Mouse (Mus musculus): Measurements from ENCODE around the gene Slc7a8.

Gene Slc7a8

DNA sequence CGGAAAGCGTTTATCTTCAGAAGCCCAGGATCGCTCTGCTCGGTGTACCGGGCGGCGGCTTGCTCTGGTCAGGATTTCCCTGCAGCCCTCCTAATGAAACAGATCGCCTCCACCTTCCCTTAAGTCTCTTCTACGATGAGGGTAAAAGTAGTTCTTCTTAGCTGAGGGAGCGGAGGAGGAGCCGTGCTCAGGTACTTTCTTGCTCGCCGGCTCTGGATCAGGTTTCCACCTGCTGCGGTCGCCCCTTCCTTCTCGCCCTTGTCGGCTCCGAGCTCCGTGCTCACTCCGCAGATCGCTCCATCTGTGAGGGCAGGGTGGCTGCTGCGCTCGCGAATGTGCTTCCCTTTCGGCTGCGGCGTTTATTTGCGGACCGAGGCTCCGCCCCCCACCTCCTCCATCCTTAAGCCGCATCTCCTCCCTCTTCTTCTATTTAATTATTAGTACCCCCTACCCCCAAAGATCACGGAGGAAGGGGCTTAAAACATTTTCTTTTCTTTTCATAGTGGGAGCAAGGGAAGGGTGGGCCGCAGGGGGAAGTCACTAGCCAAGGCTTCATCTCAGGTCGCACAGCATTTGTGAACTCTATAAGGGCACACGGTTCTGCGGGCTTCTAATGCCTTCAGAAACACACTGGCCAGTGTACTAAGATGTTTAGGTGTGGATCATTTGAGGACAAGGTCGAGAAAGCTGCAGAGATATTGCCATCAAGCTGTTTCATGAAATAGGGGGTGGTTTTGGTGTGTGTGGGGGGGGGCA lies at the start of gene Slc7a8:
TSS of gene Slc7a8 (minus strand) at position 337 of the 756 bp plus-strand sequence.
- peak; percentile 71 for DNase-seq (ENCODE audit: low spot score)

DNA sequence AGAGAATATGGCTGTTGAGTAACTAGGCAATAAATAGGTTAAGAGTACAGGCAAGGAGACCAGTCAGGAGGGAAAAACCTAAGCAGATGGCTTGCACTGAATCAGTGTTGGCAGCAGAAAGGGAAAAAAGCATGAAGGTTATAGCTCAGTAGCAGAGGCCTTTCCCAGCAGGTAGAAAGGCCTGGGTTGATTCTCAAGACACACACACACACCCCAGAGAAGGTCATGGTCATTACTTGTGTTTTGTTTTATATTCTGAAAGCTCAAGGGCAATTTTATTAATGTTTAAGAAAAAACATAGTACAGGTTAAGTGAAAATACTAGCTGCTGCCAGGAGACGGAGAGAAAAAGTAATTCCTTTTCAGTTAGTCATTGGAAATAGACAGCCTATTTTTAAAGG lies 42.0 kb upstream of the Slc7a8 start:
- no peak for DNase-seq (ENCODE audit: low spot score)

DNA sequence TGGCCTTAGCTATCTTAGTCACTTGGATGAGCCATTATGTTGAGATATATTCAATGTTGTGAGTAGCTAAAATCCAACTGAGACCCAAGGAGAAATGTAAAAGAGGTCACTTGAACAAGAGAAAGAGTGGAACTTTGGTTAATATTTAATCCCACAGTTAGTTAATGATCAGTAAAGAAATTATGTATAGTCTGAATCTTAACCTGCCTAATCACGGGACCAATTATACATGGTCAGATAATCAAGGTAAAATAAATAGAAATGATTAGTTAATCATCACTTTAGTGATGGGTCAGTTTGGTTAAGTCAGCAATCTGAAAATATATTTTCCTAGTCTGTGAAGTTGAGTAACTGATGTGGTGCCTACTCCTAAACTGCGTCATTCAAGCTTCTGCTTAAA lies 40.6 kb upstream of the Slc7a8 start:
- DNase-seq (ENCODE audit: low spot score) = no peak

DNA sequence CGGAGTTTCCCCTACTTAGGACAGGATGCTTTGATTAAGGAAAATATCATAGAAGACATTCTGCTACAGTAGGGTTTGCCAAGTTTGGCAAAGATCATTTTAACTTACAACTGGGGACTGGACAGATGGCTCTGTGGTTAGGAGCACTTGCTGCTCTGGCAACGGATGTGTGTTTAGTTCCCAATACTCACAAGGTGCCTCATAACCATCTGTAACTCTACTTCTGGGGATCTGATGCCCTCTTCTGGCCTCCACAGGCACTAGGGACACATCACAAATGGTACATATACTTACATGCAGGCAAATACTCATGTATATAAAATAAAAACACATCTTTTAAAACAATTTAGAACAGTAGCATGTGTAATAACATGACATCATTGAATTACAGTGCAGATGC lies 36.0 kb upstream of the Slc7a8 start:
- peak; percentile 18 for DNase-seq (ENCODE audit: low spot score)

DNA sequence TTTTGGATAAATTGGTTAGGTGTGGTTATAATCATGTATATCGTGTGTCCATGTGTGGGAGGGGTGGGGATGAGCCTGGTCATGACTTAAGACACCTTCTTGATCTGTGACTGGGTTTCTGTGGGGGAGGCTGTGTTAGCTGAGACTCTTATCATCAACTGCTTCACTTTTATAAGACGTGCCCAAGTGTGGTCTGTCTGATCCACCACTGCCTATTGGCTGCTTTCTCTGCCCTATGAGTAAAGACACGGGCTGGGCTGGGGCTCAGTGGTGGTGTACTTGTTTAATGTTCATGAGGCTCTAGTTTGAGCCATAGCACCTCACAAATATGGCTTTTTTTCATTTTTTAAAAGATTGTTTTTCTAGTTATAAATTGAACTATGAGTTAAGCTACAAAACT lies 34.0 kb upstream of the Slc7a8 start:
- DNase-seq (ENCODE audit: low spot score) = no peak

DNA sequence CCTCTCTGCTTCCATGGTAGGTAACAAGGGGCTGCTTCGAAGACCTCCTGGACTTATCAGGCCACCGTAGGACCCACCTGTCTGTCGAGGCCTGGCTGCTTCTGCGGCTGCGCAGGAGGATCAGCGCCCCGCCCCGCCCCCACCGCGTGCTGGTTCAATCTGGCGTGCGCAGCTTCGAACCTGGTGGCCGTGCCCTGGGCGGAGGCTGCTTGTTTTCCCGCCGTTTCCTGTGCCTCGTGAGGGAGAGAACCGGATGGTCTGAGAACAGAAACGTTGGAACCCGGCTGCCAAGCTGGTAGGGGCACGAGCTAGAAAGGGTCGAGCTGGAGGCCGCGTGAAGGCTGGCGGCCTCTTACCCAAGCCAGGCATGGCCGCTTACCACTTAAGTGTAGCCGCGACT lies 32.2 kb upstream of the Slc7a8 start, which contains the start of gene Rnf212b:
TSS of gene Rnf212b (plus strand) at position 151 of the 400 bp plus-strand sequence.
- DNase-seq (ENCODE audit: low spot score) = no peak

DNA sequence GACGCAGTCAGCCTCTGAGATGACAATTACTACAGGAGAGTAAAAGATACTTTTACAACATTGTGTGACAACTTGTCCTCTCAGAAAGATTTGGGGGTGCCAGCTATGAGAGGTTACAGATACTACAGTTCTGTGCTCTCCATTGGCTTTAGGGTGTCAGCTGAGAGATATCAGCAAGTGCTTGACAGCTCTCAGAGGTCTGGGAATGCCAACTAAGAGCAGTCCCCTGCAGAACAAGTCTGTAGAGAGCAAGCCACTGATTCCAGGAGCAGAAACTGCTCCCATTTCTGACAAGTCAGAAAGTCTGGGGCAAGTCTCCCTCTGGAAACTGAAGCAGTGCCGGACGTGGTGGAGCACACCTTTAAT lies 27.9 kb upstream of the Slc7a8 start:
- DNase-seq (ENCODE audit: low spot score) = no peak

DNA sequence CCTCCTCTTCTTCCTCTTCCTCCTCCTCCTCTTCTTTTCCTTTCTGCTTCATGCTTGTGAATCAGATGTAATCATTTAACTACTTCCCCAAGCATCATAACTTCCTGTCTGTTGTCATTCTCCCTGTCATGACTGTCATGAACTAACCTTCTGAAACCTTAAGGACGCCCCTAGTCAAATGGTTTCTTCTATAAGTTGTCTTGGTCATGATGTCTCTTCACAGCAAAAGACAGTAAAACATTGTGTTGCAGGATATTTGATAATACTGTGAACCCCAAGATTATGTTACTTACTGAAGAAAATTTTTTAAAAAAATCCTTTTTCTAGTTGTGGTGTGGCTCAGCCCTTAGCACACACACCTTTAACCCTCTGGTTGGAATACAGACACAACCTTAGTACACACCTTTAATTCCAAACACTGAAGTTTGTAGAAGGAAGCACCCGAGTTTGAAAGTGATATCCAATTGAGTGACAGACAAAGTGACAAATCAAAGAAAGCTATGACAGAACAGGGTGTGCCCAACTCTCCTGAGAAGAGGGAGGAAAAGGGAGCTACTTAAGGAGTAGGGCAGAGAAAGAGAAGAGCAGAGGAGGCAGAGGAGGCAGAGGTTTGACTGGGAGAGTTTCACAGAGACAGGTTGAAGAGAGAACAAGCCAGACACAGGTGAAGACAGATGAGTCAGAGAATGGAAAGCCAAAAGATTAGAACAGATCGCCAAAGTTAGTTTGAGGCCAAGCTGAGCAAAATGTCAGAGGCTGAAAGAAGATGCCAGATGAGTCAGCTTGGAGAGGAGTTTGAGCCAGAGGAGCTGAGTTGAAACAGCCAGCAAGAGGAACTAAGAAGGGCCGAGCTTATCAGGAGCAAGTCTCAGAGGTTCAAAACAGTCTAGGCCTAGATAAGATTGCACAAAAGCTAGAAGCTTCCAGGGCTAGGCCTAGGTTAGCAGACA lies 27.2 kb upstream of the Slc7a8 start:
- peak; percentile 15 for DNase-seq (ENCODE audit: low spot score)

DNA sequence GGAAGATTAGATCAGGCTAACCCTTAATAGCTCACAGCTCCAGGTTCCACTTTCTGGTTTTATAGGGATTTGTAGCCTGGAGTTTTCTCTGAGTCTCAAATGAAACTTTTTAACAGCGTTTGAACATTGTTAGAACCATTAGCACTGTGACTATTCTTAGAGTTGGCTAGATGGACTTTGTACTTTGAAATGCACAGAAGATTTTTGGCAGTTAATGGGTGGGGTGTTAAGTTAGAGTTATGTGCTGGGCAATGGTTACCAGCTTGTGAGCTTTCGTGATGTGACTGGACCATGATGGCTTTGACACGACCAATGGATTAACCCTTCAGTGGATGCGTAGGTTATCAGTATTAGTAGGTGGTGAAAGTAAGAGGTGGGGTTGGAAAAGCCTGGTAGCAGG lies 24.4 kb upstream of the Slc7a8 start:
- DNase-seq (ENCODE audit: low spot score) = no peak

DNA sequence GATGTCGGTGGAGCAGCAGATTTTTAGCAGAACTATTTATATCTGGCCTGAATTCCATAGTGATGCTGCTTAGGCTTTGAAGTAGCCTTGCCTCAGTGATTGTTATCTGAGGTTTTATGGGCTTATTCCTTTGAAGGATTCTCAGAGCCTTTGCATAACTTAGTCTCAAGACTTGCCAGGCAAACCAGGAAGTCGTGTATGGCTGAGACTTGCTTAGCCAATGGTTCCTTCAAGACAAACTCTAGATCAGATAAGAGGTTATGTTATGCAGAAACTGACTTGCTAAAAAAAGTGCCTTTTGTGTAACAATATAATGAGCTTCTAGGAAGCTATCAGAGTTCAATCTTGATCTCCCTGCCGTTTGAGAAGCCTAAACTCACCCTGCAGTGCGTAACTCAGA lies 20.7 kb upstream of the Slc7a8 start:
- no peak for DNase-seq (ENCODE audit: low spot score)

DNA sequence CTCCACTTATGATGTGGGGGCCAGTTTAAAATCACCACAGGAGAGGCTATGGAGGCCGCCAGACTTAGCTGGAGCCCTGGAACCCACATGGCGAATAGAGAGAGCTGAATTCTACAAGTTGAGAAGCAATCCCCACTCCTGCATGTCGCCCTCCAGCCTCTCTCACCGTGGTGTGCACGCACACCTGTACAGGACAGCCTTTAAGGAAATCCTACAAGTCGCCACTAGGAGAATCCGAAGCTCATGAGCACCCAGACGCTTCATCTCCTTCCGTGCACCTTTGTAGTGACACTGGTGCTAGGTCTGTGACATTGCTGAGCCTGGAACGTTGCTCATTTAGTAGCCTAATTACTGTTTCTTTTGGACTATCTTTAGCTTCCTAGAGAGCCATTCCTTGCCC lies 17.9 kb upstream of the Slc7a8 start:
- DNase-seq (ENCODE audit: low spot score) = no peak

DNA sequence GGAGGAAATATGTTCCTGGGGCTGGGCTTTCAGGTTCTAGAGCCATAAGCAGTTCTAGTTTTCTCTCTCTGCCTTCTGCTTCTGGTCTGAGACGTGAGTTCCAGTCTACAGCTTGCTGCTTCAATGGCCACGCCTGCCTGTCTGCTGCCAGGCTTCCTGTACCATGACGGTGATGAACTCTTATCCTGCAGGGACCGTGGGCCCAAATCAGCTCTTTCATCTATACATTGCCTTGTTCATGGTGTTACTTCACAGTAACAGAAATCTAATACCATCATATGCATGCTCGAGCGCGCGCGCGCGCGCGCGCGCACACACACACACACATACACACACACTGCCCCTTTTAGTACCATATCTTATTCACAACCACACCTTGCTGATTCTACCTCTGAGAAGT lies 15.0 kb upstream of the Slc7a8 start:
- no peak for DNase-seq (ENCODE audit: low spot score)

DNA sequence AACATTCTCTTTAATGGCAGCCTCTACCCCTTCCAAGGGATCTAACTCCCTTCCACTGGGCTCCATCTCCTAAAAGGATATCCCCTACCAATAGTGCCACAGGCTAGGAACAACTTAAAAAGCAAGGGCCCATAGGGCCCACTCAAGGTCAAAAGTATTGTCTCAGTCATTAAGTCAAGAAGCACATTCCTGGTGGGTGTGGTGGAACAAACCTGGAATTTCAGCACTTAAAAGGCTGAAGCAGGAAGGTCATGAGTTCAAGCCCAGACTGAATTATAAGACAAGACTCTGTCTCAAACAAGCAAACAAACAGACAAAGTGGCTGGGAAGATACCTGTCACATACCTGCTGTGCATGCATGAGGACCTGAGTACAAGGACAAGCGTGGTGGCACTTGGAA lies 14.2 kb upstream of the Slc7a8 start:
- DNase-seq (ENCODE audit: low spot score) = no peak

DNA sequence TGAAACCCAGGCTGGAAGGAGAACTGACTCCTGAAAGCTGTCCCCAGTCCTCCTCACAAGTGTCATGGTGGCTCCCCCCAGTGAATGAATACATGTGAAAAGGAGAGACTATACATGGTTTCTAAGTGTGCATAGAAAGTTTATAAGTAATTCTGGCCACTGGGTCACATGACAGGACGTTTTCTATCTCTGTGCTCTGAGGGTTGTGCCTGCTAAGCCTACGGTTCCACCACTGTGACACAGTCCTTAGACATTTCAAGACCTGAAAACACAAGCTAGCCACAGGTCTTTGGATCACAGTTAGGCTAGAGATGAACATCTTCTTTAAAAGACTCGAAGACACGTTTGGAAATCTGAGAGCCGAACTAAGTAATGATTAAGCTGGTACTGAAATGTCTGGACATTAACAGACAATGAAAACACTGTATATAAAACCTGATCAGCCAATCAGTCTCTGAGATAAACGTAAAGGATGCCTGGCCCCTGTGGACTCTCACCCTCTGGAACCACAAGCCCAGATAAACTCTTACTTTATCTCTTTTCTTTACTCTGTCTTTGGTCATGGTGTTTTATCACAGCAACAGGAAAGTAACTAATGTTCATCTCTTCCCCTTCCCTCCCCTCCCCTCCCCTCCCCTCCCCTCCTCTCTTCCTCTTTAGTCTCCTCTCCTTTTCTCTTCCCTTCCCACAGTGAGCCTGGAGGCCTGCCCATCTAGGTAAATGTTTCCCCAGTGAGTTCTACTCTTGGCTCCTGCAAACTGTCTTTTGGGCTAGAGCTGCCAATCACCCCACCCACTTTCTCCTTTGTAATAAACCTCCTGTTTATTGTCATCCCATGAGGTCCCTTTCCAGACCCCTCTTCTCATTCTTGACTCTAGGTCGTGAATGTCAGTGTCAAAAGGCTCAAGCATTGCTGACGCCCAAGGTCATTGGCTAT lies 12.4 kb upstream of the Slc7a8 start:
- no peak for DNase-seq (ENCODE audit: low spot score)

DNA sequence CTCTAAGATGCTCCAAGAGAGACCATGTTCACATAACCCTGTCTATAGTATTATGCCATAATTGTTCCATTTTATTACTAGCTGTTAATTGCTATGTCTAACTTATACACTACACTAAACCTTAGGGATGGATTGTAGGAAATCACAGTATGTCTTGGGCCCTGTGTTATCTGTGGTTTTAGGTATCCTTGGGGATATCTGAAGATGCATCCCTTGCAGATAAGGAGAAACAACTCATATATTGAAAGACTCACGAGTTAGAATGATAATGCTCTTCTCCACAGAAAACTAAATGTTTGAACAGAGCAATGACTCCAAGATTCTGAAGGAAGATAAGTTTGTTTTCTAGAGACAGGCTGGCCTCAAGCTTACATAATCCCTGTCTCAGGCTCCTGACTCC lies 11.6 kb upstream of the Slc7a8 start:
- DNase-seq (ENCODE audit: low spot score) = no peak

DNA sequence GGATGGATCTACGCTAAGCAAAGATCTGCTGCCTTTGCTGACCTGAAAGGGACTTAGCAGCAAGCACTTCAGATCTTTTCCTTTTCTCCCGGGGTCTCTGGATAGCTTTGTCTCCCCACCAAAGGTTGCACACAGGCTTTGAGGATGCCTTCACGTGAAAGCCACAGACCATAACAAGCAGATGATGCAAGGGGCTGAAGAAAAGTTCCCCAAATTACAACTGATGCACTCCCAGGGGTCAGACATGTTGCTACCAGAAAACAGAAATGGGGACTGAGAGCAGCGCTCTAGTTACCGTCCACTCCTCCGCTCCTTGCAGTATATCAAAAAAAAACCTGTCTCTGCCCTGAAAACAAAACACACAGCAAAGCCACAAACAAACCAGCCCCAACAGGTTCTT lies 10.4 kb upstream of the Slc7a8 start:
- DNase-seq (ENCODE audit: low spot score) = no peak

DNA sequence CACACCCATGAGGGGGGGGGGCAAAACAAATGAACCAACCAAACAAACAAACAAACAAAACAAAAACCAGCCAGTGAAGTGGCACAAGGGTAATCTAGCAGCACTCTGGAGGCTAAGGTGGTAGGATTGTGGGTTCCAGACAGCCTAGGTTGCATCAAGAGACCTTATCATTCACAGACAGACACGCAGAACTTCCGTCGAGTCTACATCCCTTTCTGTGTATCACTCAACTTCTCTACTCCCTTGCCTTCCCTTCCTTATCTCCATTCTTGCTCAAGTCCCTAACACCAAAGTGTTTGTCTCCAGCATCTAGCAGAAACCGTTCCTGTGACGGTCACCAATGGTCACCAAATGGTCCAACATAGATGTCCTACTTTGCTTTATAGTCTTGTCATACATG lies 6.5 kb upstream of the Slc7a8 start:
- no peak for DNase-seq (ENCODE audit: low spot score)

DNA sequence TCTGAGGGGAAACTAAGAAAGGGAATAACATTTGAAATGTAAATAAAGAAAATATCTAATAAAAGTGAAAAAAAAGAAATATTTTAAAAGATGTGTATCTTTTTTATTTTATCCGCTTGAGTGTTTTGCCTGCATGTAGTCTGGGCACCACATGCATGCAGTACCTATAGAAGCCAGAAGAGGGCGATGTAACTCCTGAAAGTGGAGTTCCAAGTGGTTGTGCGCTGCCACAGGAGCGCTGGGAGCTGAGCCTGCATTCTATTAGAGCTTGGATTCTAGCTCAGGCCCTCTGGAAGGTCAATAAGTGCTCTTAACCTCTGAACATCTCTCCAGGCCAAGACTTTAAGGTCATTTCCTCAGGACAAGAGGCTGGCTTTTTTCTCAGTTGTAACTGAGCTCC lies 5.5 kb upstream of the Slc7a8 start:
- no peak for DNase-seq (ENCODE audit: low spot score)

DNA sequence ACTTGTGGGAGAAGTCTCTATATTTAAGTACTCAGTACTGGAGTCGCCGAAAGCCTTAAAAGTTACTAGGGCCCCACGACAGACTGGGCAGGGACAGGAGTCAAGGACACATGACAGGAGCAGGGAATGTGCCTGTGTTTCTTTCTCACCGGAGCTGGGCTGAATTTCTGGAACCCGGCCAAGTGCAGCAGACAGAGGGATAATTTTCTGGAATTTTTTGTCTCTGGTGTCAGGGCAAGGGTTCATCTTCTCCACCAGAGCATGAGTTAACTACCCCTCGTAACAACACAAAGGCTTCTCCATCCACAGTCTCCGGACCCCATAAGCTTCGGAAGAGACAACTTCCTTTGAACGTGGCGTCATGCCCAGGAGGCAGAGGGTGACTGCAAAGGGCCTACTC lies 4.7 kb upstream of the Slc7a8 start:
- peak; percentile 36 for DNase-seq (ENCODE audit: low spot score)

DNA sequence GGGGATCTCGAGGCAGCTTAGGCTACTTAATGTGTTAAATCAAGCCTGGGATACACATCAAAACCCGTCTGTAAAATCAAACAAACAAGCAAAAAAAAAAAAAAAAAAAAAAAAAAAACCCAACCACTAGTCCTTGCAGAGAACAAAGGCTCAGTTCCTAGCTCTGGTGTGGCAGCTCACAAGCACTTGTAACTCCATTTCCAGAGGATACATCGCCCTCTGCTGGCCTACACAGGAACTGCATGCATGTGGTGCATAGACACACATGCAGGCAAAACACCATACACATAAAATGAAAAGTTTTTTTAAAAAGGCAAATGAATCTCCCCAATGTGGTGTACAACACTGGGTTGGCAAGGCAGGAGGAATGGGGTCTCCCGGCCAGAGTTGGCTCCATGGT lies 4.2 kb upstream of the Slc7a8 start:
- peak; percentile 83 for DNase-seq (ENCODE audit: low spot score)

DNA sequence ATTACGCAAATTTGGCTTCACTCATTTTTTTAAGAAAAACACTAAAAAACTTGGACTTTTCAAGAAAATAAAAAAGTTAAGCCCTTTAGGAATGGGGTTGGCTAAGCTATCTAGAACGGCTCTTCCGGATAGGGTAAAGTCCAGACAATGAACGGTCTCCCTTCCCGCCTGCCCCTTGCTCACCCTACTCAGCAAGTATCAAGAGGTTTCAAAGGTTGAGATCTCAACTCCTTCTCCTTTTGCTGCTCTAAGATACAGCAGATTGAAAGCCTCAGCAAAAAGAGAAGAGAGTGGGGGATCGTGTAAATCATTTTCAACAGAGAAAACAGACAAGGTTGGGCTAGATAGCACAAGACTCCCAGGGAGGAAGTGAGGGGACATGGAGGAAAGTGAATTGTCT lies 1.2 kb upstream of the Slc7a8 start:
- no peak for DNase-seq (ENCODE audit: low spot score)

Measured in urinary bladder, postnatal 14 days (tissue).